Mouse (Mus musculus): ENCODE results near the gene Whrn. TPM values are rescaled to one million over a fixed set of nuclear protein-coding genes. Genes with fewer than 3 reads are reported as not detected.

Gene Whrn
- polyA plus RNA-seq, 1 experiment from 2014 or later, result 0.61 TPM

- DNase-seq, result no peak
- Histone ChIP-seq H3K27me3 (ENCODE audit: insufficient read depth, low read length) (no peaks in the 10 kb centered on the region), H3K27ac (ENCODE audit: low read depth) (no peak overlapping the region), H3K9me3 (ENCODE audit: low read length) (no peaks in the 10 kb centered on the region), H3K4me2 (ENCODE audit: low read depth, low read length) (peak overlapping the region; percentile 24; the same call in 1 of the 2 replicates), H3K36me3 (replicated peaks; ENCODE audit: insufficient read depth, low read length) (no peaks in the 10 kb centered on the region), H3K4me3 (ENCODE audit: low read depth, low read length) (no peak overlapping the region), H3K4me1 (ENCODE audit: insufficient read depth) (peaks cover 6% of the 10 kb centered on the region), H3K9ac (replicated peaks) (no peak overlapping the region)
- no peak for ATAC-seq
- no peak for TF ChIP-seq CTCF (IDR thresholded peaks at IDR 0.05; ENCODE audit: low read depth)
- no peak for TF ChIP-seq EP300 (IDR thresholded peaks at IDR 0.05; ENCODE audit: low read depth)
- WGBS (ENCODE audit: insufficient replicate concordance), result 42% methylated on average over 11 of the region's 11 CpGs
Observed at GRCm38 (mm10) chr4:63480845-63481167, 15.0 kb downstream of the Whrn start.

GRCm38 (mm10) chr4:63480098-63480844 lies 15.5 kb downstream of the Whrn start:
- no peak for ATAC-seq
- TF ChIP-seq EP300 (IDR thresholded peaks at IDR 0.05; ENCODE audit: low read depth), result no peak
- peak; percentile 83 for TF ChIP-seq CTCF (IDR thresholded peaks at IDR 0.05; ENCODE audit: low read depth)
- peak overlapping the region; percentile 24; the same call in 1 of the 2 replicates for H3K4me2 ChIP-seq (ENCODE audit: low read depth, low read length)
- no peak overlapping the region for H3K4me3 ChIP-seq (ENCODE audit: low read depth, low read length)
- DNase-seq, result peak; percentile 51
- peaks cover 12% of the 10 kb centered on the region for H3K4me1 ChIP-seq (ENCODE audit: insufficient read depth)
- no peaks in the 10 kb centered on the region for H3K9me3 ChIP-seq (ENCODE audit: low read length)
- H3K9ac ChIP-seq (replicated peaks), result no peak overlapping the region
- H3K36me3 ChIP-seq (replicated peaks; ENCODE audit: insufficient read depth, low read length), result no peaks in the 10 kb centered on the region
- peak overlapping the region; percentile 30; the same call in 1 of the 2 replicates for H3K27ac ChIP-seq (ENCODE audit: low read depth)
- no peaks in the 10 kb centered on the region for H3K27me3 ChIP-seq (ENCODE audit: insufficient read depth, low read length)
- WGBS (ENCODE audit: insufficient replicate concordance), result 36% methylated on average over 11 of the region's 11 CpGs

GRCm38 (mm10) chr4:63478036-63478435 lies 17.8 kb downstream of the Whrn start:
- ATAC-seq (no peak), DNase-seq (no peak)
- H3K27me3 ChIP-seq (ENCODE audit: insufficient read depth, low read length), result no peaks in the 10 kb centered on the region
- no peak overlapping the region for H3K9ac ChIP-seq (replicated peaks)
- no peaks in the 10 kb centered on the region for H3K9me3 ChIP-seq (ENCODE audit: low read length)
- H3K36me3 ChIP-seq (replicated peaks; ENCODE audit: insufficient read depth, low read length), result no peaks in the 10 kb centered on the region
- H3K4me1 ChIP-seq (ENCODE audit: insufficient read depth), result peaks cover 13% of the 10 kb centered on the region
- no peak for TF ChIP-seq CTCF (IDR thresholded peaks at IDR 0.05; ENCODE audit: low read depth)
- no peak for TF ChIP-seq EP300 (IDR thresholded peaks at IDR 0.05; ENCODE audit: low read depth)
- no peak overlapping the region for H3K4me3 ChIP-seq (ENCODE audit: low read depth, low read length)
- H3K27ac ChIP-seq (ENCODE audit: low read depth), result no peak overlapping the region
- H3K4me2 ChIP-seq (ENCODE audit: low read depth, low read length), result no peak overlapping the region
- WGBS (ENCODE audit: insufficient replicate concordance), result 62% methylated on average over 7 of the region's 7 CpGs

- H3K27ac ChIP-seq (ENCODE audit: low read depth), result no peak overlapping the region
- no peak for ATAC-seq
- 80% methylated on average over 6 of the region's 6 CpGs for WGBS (ENCODE audit: insufficient replicate concordance)
Observed at GRCm38 (mm10) chr4:63476891-63477290, 18.9 kb downstream of the Whrn start.

GRCm38 (mm10) chr4:63475208-63475607 lies 20.6 kb downstream of the Whrn start:
- Histone ChIP-seq H3K36me3 (replicated peaks; ENCODE audit: insufficient read depth, low read length) (no peaks in the 10 kb centered on the region), H3K4me2 (ENCODE audit: low read depth, low read length) (no peak overlapping the region), H3K9ac (replicated peaks) (no peak overlapping the region), H3K27me3 (ENCODE audit: insufficient read depth, low read length) (no peaks in the 10 kb centered on the region), H3K4me3 (ENCODE audit: low read depth, low read length) (no peak overlapping the region), H3K27ac (ENCODE audit: low read depth) (no peak overlapping the region), H3K9me3 (ENCODE audit: low read length) (no peaks in the 10 kb centered on the region), H3K4me1 (ENCODE audit: insufficient read depth) (peaks cover 9% of the 10 kb centered on the region)
- no peak for ATAC-seq
- no peak for DNase-seq
- TF ChIP-seq EP300 (IDR thresholded peaks at IDR 0.05; ENCODE audit: low read depth) (no peak), CTCF (IDR thresholded peaks at IDR 0.05; ENCODE audit: low read depth) (no peak)
- WGBS (ENCODE audit: insufficient replicate concordance), result 53% methylated on average over 3 of the region's 3 CpGs

More at GRCm38 (mm10) chr4:63476891-63477290, 18.9 kb downstream of the Whrn start:
- Histone ChIP-seq H3K27me3 (ENCODE audit: insufficient read depth, low read length) (no peaks in the 10 kb centered on the region), H3K4me1 (ENCODE audit: insufficient read depth) (peaks cover 13% of the 10 kb centered on the region), H3K36me3 (replicated peaks; ENCODE audit: insufficient read depth, low read length) (no peaks in the 10 kb centered on the region), H3K4me2 (ENCODE audit: low read depth, low read length) (no peak overlapping the region), H3K9ac (replicated peaks) (no peak overlapping the region), H3K9me3 (ENCODE audit: low read length) (no peaks in the 10 kb centered on the region), H3K4me3 (ENCODE audit: low read depth, low read length) (no peak overlapping the region)
- no peak for TF ChIP-seq EP300 (IDR thresholded peaks at IDR 0.05; ENCODE audit: low read depth)
- no peak for TF ChIP-seq CTCF (IDR thresholded peaks at IDR 0.05; ENCODE audit: low read depth)
- no peak for DNase-seq

- DNase-seq (no peak), ATAC-seq (no peak)
- H3K9me3 ChIP-seq (ENCODE audit: low read length), result no peaks in the 10 kb centered on the region
- WGBS (ENCODE audit: insufficient replicate concordance), result 29% methylated on average over 2 of the region's 2 CpGs
- TF ChIP-seq EP300 (IDR thresholded peaks at IDR 0.05; ENCODE audit: low read depth), result no peak
- no peak for TF ChIP-seq CTCF (IDR thresholded peaks at IDR 0.05; ENCODE audit: low read depth)
- H3K27me3 ChIP-seq (ENCODE audit: insufficient read depth, low read length), result no peaks in the 10 kb centered on the region
- H3K4me2 ChIP-seq (ENCODE audit: low read depth, low read length), result no peak overlapping the region
- H3K4me3 ChIP-seq (ENCODE audit: low read depth, low read length), result no peak overlapping the region
- no peaks in the 10 kb centered on the region for H3K36me3 ChIP-seq (replicated peaks; ENCODE audit: insufficient read depth, low read length)
- H3K9ac ChIP-seq (replicated peaks), result no peak overlapping the region
- H3K27ac ChIP-seq (ENCODE audit: low read depth), result no peak overlapping the region
- peaks cover 8% of the 10 kb centered on the region for H3K4me1 ChIP-seq (ENCODE audit: insufficient read depth)
Observed at GRCm38 (mm10) chr4:63474439-63474838, 21.4 kb downstream of the Whrn start.
